Mouse (Mus musculus): ENCODE data around the gene Dnajb13. TPM values are rescaled to one million over a fixed set of nuclear protein-coding genes. Genes with fewer than 3 reads are reported as not detected.

Gene Dnajb13
- polyA plus RNA-seq, 1 experiment from 2014 or later = 0.18 TPM

DNA sequence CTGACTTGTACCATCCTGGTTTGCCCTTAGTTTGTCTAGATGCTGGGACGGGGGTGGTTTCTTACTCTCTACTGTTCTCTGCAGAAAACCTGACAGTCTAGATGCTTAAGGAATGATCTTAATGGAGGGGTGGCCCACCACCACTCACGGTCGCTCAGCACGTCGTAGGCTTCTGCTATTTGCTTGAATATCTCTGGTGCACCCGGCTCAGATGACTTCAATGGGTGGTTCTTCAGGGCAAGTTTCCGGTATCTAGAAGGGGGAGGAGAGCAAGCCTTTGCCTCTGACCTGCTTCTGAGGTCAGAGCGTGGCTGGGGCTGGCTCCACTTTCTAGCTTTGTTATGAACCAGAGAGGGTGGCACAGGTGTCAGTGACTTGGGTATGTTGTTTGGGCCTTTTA, 3.2 kb downstream of the Dnajb13 start:
- no peaks in the 10 kb centered on the region for H3K4me1 ChIP-seq (ENCODE audit: insufficient read depth)
- no peak overlapping the region for H3K9ac ChIP-seq
- no peak for TF ChIP-seq CTCF (IDR thresholded peaks at IDR 0.05; ENCODE audit: low read depth)
- 56% methylated on average over 8 of the region's 8 CpGs for WGBS
- H3K4me2 ChIP-seq = no peak overlapping the region
- ATAC-seq (ENCODE audit: insufficient read depth) (no peak), DNase-seq (no peak)
- no peak overlapping the region for H3K4me3 ChIP-seq (ENCODE audit: low read depth, low read length)
- H3K9me3 ChIP-seq (ENCODE audit: low read depth, low read length) = no peaks in the 10 kb centered on the region
- no peak overlapping the region for H3K27ac ChIP-seq (ENCODE audit: low read depth)
- no peaks in the 10 kb centered on the region for H3K36me3 ChIP-seq (ENCODE audit: insufficient read depth)
- no peaks in the 10 kb centered on the region for H3K27me3 ChIP-seq (ENCODE audit: insufficient read depth, low read length)

DNA sequence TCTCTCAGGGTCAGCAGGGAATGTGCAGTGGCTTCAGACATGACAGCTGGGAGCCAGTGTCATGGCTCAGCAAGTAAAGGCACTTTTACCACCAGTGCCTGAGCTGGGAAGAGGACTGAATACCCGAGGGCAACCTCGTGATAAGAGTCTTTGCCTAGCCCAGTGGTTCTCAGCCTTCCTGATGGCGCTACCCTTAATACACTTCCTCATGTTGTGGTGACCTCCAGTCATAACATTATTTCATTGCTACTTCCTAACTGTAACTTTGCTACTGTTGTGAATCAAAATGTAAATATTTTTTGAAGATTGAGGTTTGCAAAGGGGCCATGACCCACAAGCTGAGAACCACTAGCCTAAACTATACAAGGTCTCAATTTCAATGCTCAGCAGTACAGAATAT, 6.1 kb downstream of the Dnajb13 start:
- no peaks in the 10 kb centered on the region for H3K27me3 ChIP-seq (ENCODE audit: insufficient read depth, low read length)
- no peak overlapping the region for H3K27ac ChIP-seq (ENCODE audit: low read depth)
- WGBS = 56% methylated on average over 3 of the region's 3 CpGs
- H3K4me2 ChIP-seq = no peak overlapping the region
- no peak for ATAC-seq (ENCODE audit: insufficient read depth)
- no peaks in the 10 kb centered on the region for H3K4me1 ChIP-seq (ENCODE audit: insufficient read depth)
- DNase-seq = no peak
- H3K4me3 ChIP-seq (ENCODE audit: low read depth, low read length) = no peak overlapping the region
- no peak for TF ChIP-seq CTCF (IDR thresholded peaks at IDR 0.05; ENCODE audit: low read depth)
- no peaks in the 10 kb centered on the region for H3K36me3 ChIP-seq (ENCODE audit: insufficient read depth)
- no peak overlapping the region for H3K9ac ChIP-seq
- no peaks in the 10 kb centered on the region for H3K9me3 ChIP-seq (ENCODE audit: low read depth, low read length)

DNA sequence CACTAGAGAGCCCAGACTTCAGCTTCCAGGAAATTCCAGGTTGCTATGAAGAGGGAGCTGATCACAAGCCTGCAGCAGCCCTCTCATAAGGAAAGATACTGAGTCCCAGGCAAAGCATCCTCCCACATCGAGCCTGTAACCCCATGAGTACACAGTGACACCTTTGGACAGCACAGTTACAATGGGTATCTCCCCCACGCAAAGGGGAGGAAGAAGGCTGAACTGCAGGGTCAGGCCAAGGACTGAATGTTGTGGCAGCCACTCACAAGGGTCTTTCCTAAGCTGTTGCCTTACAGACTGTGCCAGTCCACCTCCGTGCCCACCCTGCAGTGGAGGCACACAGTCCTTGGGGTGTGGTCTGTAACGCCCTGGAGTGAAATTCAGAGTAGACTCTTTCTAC, 8.3 kb downstream of the Dnajb13 start:
- H3K9ac ChIP-seq = no peak overlapping the region
- H3K27me3 ChIP-seq (ENCODE audit: insufficient read depth, low read length) = no peaks in the 10 kb centered on the region
- no peak overlapping the region for H3K27ac ChIP-seq (ENCODE audit: low read depth)
- H3K9me3 ChIP-seq (ENCODE audit: low read depth, low read length) = no peaks in the 10 kb centered on the region
- ATAC-seq (ENCODE audit: insufficient read depth) (no peak), DNase-seq (no peak)
- no peak overlapping the region for H3K4me3 ChIP-seq (ENCODE audit: low read depth, low read length)
- H3K36me3 ChIP-seq (ENCODE audit: insufficient read depth) = no peaks in the 10 kb centered on the region
- H3K4me2 ChIP-seq = no peak overlapping the region
- TF ChIP-seq CTCF (IDR thresholded peaks at IDR 0.05; ENCODE audit: low read depth) = no peak
- no peaks in the 10 kb centered on the region for H3K4me1 ChIP-seq (ENCODE audit: insufficient read depth)
- 69% methylated on average over 4 of the region's 4 CpGs for WGBS

DNA sequence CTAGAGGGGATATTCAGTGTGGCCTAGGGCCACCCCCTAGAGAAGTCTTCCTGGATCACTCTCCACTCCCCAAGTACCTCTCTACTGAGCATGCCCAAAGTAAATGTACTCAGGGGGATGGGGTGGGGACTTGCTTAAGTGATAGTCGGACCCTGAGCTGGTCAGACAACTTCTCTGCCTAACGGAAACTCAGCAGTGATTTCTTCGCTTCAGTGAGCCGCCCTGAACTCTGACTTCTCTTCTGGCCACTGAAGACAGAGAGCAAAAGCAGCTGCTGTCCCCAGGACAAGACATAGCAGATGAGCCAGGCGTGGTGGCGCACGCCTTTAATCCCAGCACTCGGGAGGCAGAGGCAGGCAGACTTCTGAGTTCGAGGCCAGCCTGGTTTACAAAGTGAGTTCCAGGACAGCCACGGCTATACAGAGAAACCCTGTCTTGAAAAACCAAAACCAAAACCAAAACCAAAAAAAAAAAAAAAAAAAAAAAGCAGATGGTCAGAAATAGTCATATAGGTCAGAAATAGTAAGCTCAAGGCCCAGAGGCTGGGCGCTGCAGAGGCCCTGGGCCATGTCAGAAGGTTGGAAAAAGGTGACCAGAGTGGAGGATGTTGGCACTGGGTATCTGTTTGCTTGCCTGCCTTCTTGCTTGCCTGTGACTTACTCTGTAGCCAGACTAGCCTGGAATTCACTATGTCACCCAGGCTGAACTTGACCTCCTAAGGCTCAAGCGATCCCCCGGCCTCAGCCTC, 9.8 kb downstream of the Dnajb13 start:
- Histone ChIP-seq H3K4me2 (no peak overlapping the region), H3K9ac (no peak overlapping the region), H3K9me3 (ENCODE audit: low read depth, low read length) (no peaks in the 10 kb centered on the region), H3K27me3 (ENCODE audit: insufficient read depth, low read length) (no peaks in the 10 kb centered on the region), H3K4me1 (ENCODE audit: insufficient read depth) (no peaks in the 10 kb centered on the region), H3K4me3 (ENCODE audit: low read depth, low read length) (no peak overlapping the region), H3K36me3 (ENCODE audit: insufficient read depth) (peaks cover 1% of the 10 kb centered on the region), H3K27ac (ENCODE audit: low read depth) (no peak overlapping the region)
- no peak for TF ChIP-seq CTCF (IDR thresholded peaks at IDR 0.05; ENCODE audit: low read depth)
- 74% methylated on average over 13 of the region's 13 CpGs for WGBS
- DNase-seq (no peak), ATAC-seq (ENCODE audit: insufficient read depth) (no peak)

DNA sequence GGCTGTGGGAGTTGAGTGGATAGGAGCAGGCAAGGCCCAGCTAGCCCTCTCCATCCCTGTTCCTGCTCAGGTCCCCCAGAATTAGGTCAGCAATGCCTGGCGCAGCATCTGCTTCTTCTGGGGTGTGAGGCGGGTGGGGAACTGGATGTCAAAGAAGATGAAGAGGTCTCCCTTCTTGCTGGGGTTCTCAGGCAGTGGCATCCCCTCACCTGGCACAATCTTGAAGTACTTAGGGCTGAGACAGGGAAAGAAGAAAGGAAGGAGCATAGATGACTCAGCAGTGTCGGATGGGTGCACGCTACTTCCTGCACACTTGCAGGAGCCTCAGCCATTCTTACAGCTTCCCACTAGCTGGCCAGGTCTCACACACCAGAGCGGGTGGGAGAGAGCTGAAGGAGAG, 11.7 kb downstream of the Dnajb13 start:
- no peak overlapping the region for H3K4me3 ChIP-seq (ENCODE audit: low read depth, low read length)
- DNase-seq = no peak
- WGBS = 75% methylated on average over 5 of the region's 5 CpGs

DNA sequence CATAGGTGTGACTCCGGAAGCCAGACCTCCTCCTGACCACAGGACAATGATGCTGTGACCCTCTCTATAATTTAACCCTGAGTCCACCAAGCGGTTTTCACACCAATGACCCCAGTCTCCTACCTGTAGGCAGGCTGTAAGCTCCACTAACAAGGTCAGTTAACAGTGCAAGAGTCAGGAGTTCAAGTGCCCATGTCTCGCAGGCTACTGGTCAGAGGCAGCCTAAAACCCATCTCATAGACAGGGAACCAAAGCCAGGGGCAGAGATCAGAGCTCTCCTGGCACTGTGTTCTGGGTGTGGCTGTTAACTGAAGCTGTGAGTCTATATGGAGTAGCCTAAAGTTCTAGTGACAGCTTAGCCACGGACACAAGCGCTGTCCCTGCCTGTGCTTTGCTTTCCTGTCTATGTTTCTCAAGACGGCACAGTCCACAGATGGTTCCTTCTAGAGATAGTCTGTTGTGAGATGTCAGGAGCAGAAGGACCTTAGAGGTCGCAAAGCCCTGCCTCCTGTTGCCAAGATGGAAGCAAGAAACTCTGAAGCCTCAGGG, 12.3 kb downstream of the Dnajb13 start:
- 70% methylated on average over 7 of the region's 7 CpGs for WGBS
- no peaks in the 10 kb centered on the region for H3K4me1 ChIP-seq (ENCODE audit: insufficient read depth)
- H3K36me3 ChIP-seq (ENCODE audit: insufficient read depth) = peaks cover 25% of the 10 kb centered on the region
- no peak for TF ChIP-seq CTCF (IDR thresholded peaks at IDR 0.05; ENCODE audit: low read depth)
- no peak overlapping the region for H3K9ac ChIP-seq
- no peak for DNase-seq
- H3K4me2 ChIP-seq = no peak overlapping the region
- no peak overlapping the region for H3K27ac ChIP-seq (ENCODE audit: low read depth)
- H3K9me3 ChIP-seq (ENCODE audit: low read depth, low read length) = no peaks in the 10 kb centered on the region
- no peak for ATAC-seq (ENCODE audit: insufficient read depth)
- no peak overlapping the region for H3K4me3 ChIP-seq (ENCODE audit: low read depth, low read length)
- H3K27me3 ChIP-seq (ENCODE audit: insufficient read depth, low read length) = no peaks in the 10 kb centered on the region

More for the DNA sequence above, 11.7 kb downstream of the Dnajb13 start:
- Histone ChIP-seq H3K4me2 (no peak overlapping the region), H3K27ac (ENCODE audit: low read depth) (no peak overlapping the region), H3K36me3 (ENCODE audit: insufficient read depth) (peaks cover 18% of the 10 kb centered on the region), H3K9me3 (ENCODE audit: low read depth, low read length) (no peaks in the 10 kb centered on the region), H3K9ac (no peak overlapping the region), H3K27me3 (ENCODE audit: insufficient read depth, low read length) (no peaks in the 10 kb centered on the region), H3K4me1 (ENCODE audit: insufficient read depth) (no peaks in the 10 kb centered on the region)
- TF ChIP-seq CTCF (IDR thresholded peaks at IDR 0.05; ENCODE audit: low read depth) = no peak
- ATAC-seq (ENCODE audit: insufficient read depth) = no peak

DNA sequence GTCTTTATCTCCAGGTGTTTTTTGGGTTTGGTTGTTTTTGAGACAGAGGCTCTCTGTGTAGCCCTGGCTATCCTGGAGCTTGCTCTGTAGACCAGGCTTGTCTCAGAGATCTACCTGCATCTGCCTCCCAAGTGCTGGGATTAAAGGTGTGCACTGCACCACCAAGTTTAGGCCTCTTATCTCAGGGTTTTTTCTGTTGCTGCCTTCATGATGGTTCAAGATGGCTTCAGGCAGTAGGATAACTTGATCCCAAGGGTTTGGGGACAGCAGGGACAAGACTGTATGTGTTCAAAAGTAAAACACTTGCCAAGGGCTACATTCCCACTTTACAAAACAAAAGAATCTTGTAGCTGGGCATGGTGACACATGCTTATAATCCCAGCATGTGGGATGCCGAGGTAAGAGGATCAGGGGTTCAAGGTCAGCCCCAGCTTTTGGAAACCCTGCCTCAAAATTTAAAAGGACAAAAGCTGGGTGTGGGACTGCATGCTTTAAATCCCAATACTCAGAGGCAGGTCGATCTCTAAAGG, 12.9 kb downstream of the Dnajb13 start:
- ATAC-seq (ENCODE audit: insufficient read depth) = no peak
- H3K4me3 ChIP-seq (ENCODE audit: low read depth, low read length) = no peak overlapping the region
- no peaks in the 10 kb centered on the region for H3K27me3 ChIP-seq (ENCODE audit: insufficient read depth, low read length)
- H3K9me3 ChIP-seq (ENCODE audit: low read depth, low read length) = no peaks in the 10 kb centered on the region
- H3K9ac ChIP-seq = no peak overlapping the region
- H3K4me2 ChIP-seq = no peak overlapping the region
- DNase-seq = no peak
- WGBS = 52% methylated on average over 2 of the region's 2 CpGs
- peaks cover 30% of the 10 kb centered on the region for H3K36me3 ChIP-seq (ENCODE audit: insufficient read depth)
- H3K4me1 ChIP-seq (ENCODE audit: insufficient read depth) = no peaks in the 10 kb centered on the region
- H3K27ac ChIP-seq (ENCODE audit: low read depth) = no peak overlapping the region
- TF ChIP-seq CTCF (IDR thresholded peaks at IDR 0.05; ENCODE audit: low read depth) = no peak
